Mouse (Mus musculus): ENCODE data around the gene Fstl4.

GRCm38 (mm10) chr11:53210876-53211275, 446.4 kb downstream of the Fstl4 start:
- TF ChIP-seq POLR2A (IDR thresholded peaks at IDR 0.05; ENCODE audit: low read depth, low read length) (no peak), CTCF (IDR thresholded peaks at IDR 0.05; ENCODE audit: extremely low read depth, insufficient read length, insufficient replicate concordance, low read depth, low read length) (no peak)
